In genomic region chr3:107331746-107332126, GRCm38 (mm10) we compare ENCODE assay signal across 8 mouse cellular contexts. TPM values are rescaled to one million over a fixed set of nuclear protein-coding genes. Genes with fewer than 3 reads are reported as not detected.
DNase-seq lines count a peak whose midpoint lies in the region; ATAC-seq lines count a peak whose summit lies in the region.
"Had no signal": no experiment of that assay in that cellular context is flagged by ENCODE, and none has a peak within 500 bp of the region (broad histone marks: within the 10 kb centered on the region; RNA-seq: fewer than 3 reads in every experiment).

No protein-coding gene starts in this region.

- peaks cover 29% of the 10 kb centered on the region for H3K36me3 ChIP-seq in megakaryocyte, embryonic 14.5 days (replicated peaks; ENCODE audit: low read length)
- peaks cover 56% of the 10 kb centered on the region for H3K36me3 ChIP-seq in erythroblast, embryonic 14.5 days (ENCODE audit: control insufficient read depth)
- peaks cover 22% of the 10 kb centered on the region for H3K36me3 ChIP-seq in limb, embryonic 12.5 days
- peaks cover 20% of the 10 kb centered on the region for H3K36me3 ChIP-seq in stomach, embryonic 14.5 days (ENCODE audit: control insufficient read depth, insufficient read depth, low read length)

- peak overlapping the region; percentile 97 for H3K4me3 ChIP-seq in megakaryocyte, embryonic 14.5 days (replicated peaks)
- H3K4me3 ChIP-seq in erythroblast, embryonic 14.5 days (replicated peaks): peak overlapping the region; percentile 100
- H3K4me3 ChIP-seq in limb, embryonic 12.5 days (replicated peaks): peak overlapping the region; percentile 92
- H3K4me3 ChIP-seq in stomach, embryonic 14.5 days (ENCODE audit: low read depth, low read length): peak overlapping the region; percentile 97

- H3K27me3 ChIP-seq in megakaryocyte, embryonic 14.5 days (replicated peaks): no peaks in the 10 kb centered on the region
- no peaks in the 10 kb centered on the region for H3K27me3 ChIP-seq in erythroblast, embryonic 14.5 days (ENCODE audit: control insufficient read depth)
- no peaks in the 10 kb centered on the region for H3K27me3 ChIP-seq in limb, embryonic 12.5 days
- no peaks in the 10 kb centered on the region for H3K27me3 ChIP-seq in stomach, embryonic 14.5 days (ENCODE audit: control insufficient read depth, insufficient read depth, low read length)

- 24% methylated on average over 17 of the region's 17 CpGs for WGBS in limb, embryonic 12.5 days
- 17% methylated on average over 17 of the region's 17 CpGs for WGBS in stomach, embryonic 14.5 days

- H3K9me3 ChIP-seq in megakaryocyte, embryonic 14.5 days: no peaks in the 10 kb centered on the region
- no peaks in the 10 kb centered on the region for H3K9me3 ChIP-seq in erythroblast, embryonic 14.5 days (ENCODE audit: control insufficient read depth, low read length)
- no peaks in the 10 kb centered on the region for H3K9me3 ChIP-seq in limb, embryonic 12.5 days
- H3K9me3 ChIP-seq in stomach, embryonic 14.5 days (ENCODE audit: control insufficient read depth, low read depth, low read length): no peaks in the 10 kb centered on the region

- H3K4me2 ChIP-seq in limb, embryonic 12.5 days: peak overlapping the region; percentile 92
- peak overlapping the region; percentile 95 for H3K4me2 ChIP-seq in stomach, embryonic 14.5 days (replicated peaks; ENCODE audit: low read depth, low read length)

- ATAC-seq in megakaryocyte, adult 5-6 weeks (ENCODE audit: poor library complexity, severe bottlenecking): no peak
- no peak for ATAC-seq in limb, embryonic 12.5 days (ENCODE audit: insufficient number of reproducible peaks, insufficient read depth, low FRiP score, low TSS enrichment, low read depth)
- no peak for ATAC-seq in stomach, embryonic 14.5 days (ENCODE audit: insufficient number of reproducible peaks, insufficient read depth, low FRiP score, low read depth)

- H3K27ac ChIP-seq in limb, embryonic 12.5 days: no peak overlapping the region
- no peak overlapping the region; the same call in 1 of the 2 replicates for H3K27ac ChIP-seq in stomach, embryonic 14.5 days (ENCODE audit: low read length)

- H3K9ac ChIP-seq in limb, embryonic 12.5 days (replicated peaks): peak overlapping the region; percentile 87
- peak overlapping the region; percentile 82 for H3K9ac ChIP-seq in stomach, embryonic 14.5 days (replicated peaks; ENCODE audit: low read depth, low read length)

- H3K4me1 ChIP-seq in megakaryocyte, embryonic 14.5 days: peaks cover 38% of the 10 kb centered on the region
- H3K4me1 ChIP-seq in erythroblast, embryonic 14.5 days (ENCODE audit: control insufficient read depth): peaks cover 46% of the 10 kb centered on the region
- peaks cover 34% of the 10 kb centered on the region for H3K4me1 ChIP-seq in limb, embryonic 12.5 days (replicated peaks)
- H3K4me1 ChIP-seq in stomach, embryonic 14.5 days (ENCODE audit: control insufficient read depth, insufficient read depth, low read length): peaks cover 24% of the 10 kb centered on the region

- DNase-seq in left cerebral cortex, adult 11 months (ENCODE audit: low spot score): no peak
- DNase-seq in thymus, postnatal 10 days (ENCODE audit: low spot score in 2 of 2): no peak

RNA-seq across cellular contexts. Expression of gene Rbm15, which starts 1.7 kb away (rescaled TPM):
- 0.38 and 1.3 TPM in 2 replicates for polyA plus RNA-seq in megakaryocyte, embryonic 14.5 days (2012; ENCODE audit: insufficient read depth, low replicate concordance)
- 38.8 and 40.8 TPM in 2 replicates for total RNA-seq in megakaryocyte, adult 5-6 weeks (2015)
- 28.6 and 31.3 TPM in 2 replicates for total RNA-seq in megakaryocyte, adult 5-6 weeks (2017)
- 1.1 and 1.6 TPM in 2 replicates for polyA plus RNA-seq in erythroblast, embryonic 14.5 days (2012)
- 16.2 and 18.9 TPM in 2 replicates for polyA plus RNA-seq in limb, embryonic 12.5 days (2016; fragmentation: Nextera tagmentation; extraction: Ambion mirVana)
- polyA plus RNA-seq in stomach, embryonic 14.5 days (2014; fragmentation: Nextera tagmentation; extraction: Ambion mirVana): 19.0 and 20.7 TPM in 2 replicates

RNA-seq across cellular contexts. Expression of gene Slc16a4, which starts 40.7 kb away (rescaled TPM):
- not detected in 2 replicates for polyA plus RNA-seq in megakaryocyte, embryonic 14.5 days (2012; ENCODE audit: insufficient read depth, low replicate concordance)
- 0.07 and 0.36 TPM in 2 replicates for total RNA-seq in megakaryocyte, adult 5-6 weeks (2015)
- total RNA-seq in megakaryocyte, adult 5-6 weeks (2017): 0.18 TPM in 1 of 2 replicates, not detected in the other
- not detected in 2 replicates for polyA plus RNA-seq in erythroblast, embryonic 14.5 days (2012)
- polyA plus RNA-seq in limb, embryonic 12.5 days (2016; fragmentation: Nextera tagmentation; extraction: Ambion mirVana): 6.1 and 6.8 TPM in 2 replicates
- 5.2 and 5.7 TPM in 2 replicates for polyA plus RNA-seq in stomach, embryonic 14.5 days (2014; fragmentation: Nextera tagmentation; extraction: Ambion mirVana)
- total RNA-seq: megakaryocyte-erythroid progenitor cell, adult 5-6 weeks had no signal

RNA-seq across cellular contexts. Expression of gene Lamtor5, which starts 53.1 kb away (rescaled TPM):
- polyA plus RNA-seq in megakaryocyte, embryonic 14.5 days (2012; ENCODE audit: insufficient read depth, low replicate concordance): 7.0 and 33.7 TPM in 2 replicates
- 194 and 214 TPM in 2 replicates for total RNA-seq in megakaryocyte, adult 5-6 weeks (2015)
- 72.6 and 72.9 TPM in 2 replicates for total RNA-seq in megakaryocyte, adult 5-6 weeks (2017)
- polyA plus RNA-seq in erythroblast, embryonic 14.5 days (2012): 2.6 and 3.5 TPM in 2 replicates
- polyA plus RNA-seq in limb, embryonic 12.5 days (2016; fragmentation: Nextera tagmentation; extraction: Ambion mirVana): 172 and 173 TPM in 2 replicates
- polyA plus RNA-seq in stomach, embryonic 14.5 days (2014; fragmentation: Nextera tagmentation; extraction: Ambion mirVana): 196 and 201 TPM in 2 replicates
